Mouse (Mus musculus) layer of hippocampus, adult 11-12 months (tissue): ENCODE measurements around the gene Grik3.
A peak's percentile ranks its signal among the peaks of the same experiment; 100 is the strongest.

Experiments
- DNase-seq: peaks from one replicate; pipeline ENCODE4 v3.0.0; 2022; ENCODE audit warnings: low spot score

Grik3 gene

GRCm38 (mm10) chr4:125644581-125645568, 154.4 kb downstream of the Grik3 start:
- peak; percentile 80 for DNase-seq

- no peak for DNase-seq
Measured at GRCm38 (mm10) chr4:125651676-125652246, 161.3 kb downstream of the Grik3 start.

- DNase-seq: no peak
Measured at GRCm38 (mm10) chr4:125656031-125656430, 165.5 kb downstream of the Grik3 start.

- no peak for DNase-seq
Measured at GRCm38 (mm10) chr4:125658376-125658775, 167.9 kb downstream of the Grik3 start.

- DNase-seq: no peak
Measured at GRCm38 (mm10) chr4:125661982-125662381, 171.5 kb downstream of the Grik3 start.

GRCm38 (mm10) chr4:125663262-125663661, 172.8 kb downstream of the Grik3 start:
- DNase-seq: no peak

- no peak for DNase-seq
Measured at GRCm38 (mm10) chr4:125665955-125666354, 175.5 kb downstream of the Grik3 start.

- DNase-seq: no peak
Measured at GRCm38 (mm10) chr4:125682007-125682406, 191.5 kb downstream of the Grik3 start.

GRCm38 (mm10) chr4:125687078-125687477, 196.6 kb downstream of the Grik3 start:
- no peak for DNase-seq

GRCm38 (mm10) chr4:125695431-125695830, 204.9 kb downstream of the Grik3 start:
- no peak for DNase-seq

- DNase-seq: peak; percentile 12
Measured at GRCm38 (mm10) chr4:125696182-125696939, 205.9 kb downstream of the Grik3 start.

- DNase-seq: no peak
Measured at GRCm38 (mm10) chr4:125697626-125698025, 207.1 kb downstream of the Grik3 start.

- peak; percentile 21 for DNase-seq
Measured at GRCm38 (mm10) chr4:125699056-125699455, 208.6 kb downstream of the Grik3 start.

- no peak for DNase-seq
Measured at GRCm38 (mm10) chr4:125700331-125700730, 209.8 kb downstream of the Grik3 start.

GRCm38 (mm10) chr4:125702607-125703309, 212.3 kb downstream of the Grik3 start:
- peak; percentile 96 for DNase-seq

- peak; percentile 65 for DNase-seq
Measured at GRCm38 (mm10) chr4:125703310-125703690, 212.8 kb downstream of the Grik3 start.

GRCm38 (mm10) chr4:125705746-125706145, 215.2 kb downstream of the Grik3 start:
- DNase-seq: no peak

- no peak for DNase-seq
Measured at GRCm38 (mm10) chr4:125709716-125710115, 219.2 kb downstream of the Grik3 start.

GRCm38 (mm10) chr4:125717881-125718280, 227.4 kb downstream of the Grik3 start:
- no peak for DNase-seq

- DNase-seq: no peak
Measured at GRCm38 (mm10) chr4:125718429-125719140, 228.1 kb downstream of the Grik3 start.

GRCm38 (mm10) chr4:125726241-125726640, 235.7 kb downstream of the Grik3 start:
- no peak for DNase-seq
